Mouse (Mus musculus) CH12.LX (cell line): ENCODE measurements around the gene Lypd6b. TPM values are rescaled to one million over a fixed set of nuclear protein-coding genes. Genes with fewer than 3 reads are reported as not detected.

ENCODE experiments used
- DNase-seq: peaks from one replicate; pipeline ENCODE4 v3.0.0-alpha.2; 2013; ENCODE audit errors: extremely low read depth
- H3K27ac ChIP-seq: 2 replicates; pipeline ENCODE4 v1.5.1; 2012; ENCODE audit warnings: low read depth, mild to moderate bottlenecking, control low read depth, moderate library complexity; ENCODE audit not compliant: insufficient read depth
- H3K27me3 ChIP-seq: replicated peaks from 2 replicates; pipeline ENCODE3; 2012; ENCODE audit warnings: inconsistent platforms
- H3K36me3 ChIP-seq, 2 experiments: replicated peaks in 1 of 2; 2 replicates each; pipeline versions ENCODE3 to v1.6.1; 2012; ENCODE audit warnings: inconsistent platforms in 1 of 2, low read length in 1 of 2, mild to moderate bottlenecking in 1 of 2, mixed read lengths in 1 of 2, moderate library complexity in 1 of 2; ENCODE audit not compliant: control insufficient read depth in 1 of 2, insufficient read depth in 1 of 2
- H3K4me1 ChIP-seq, 2 experiments: 2 replicates each; pipeline ENCODE4 v1.6.1; 2012; ENCODE audit warnings: inconsistent platforms in 1 of 2, moderate library complexity in 1 of 2; ENCODE audit not compliant: insufficient read depth in 2 of 2, control insufficient read depth in 1 of 2
- H3K4me2 ChIP-seq: 2 replicates; pipeline ENCODE4 v1.6.1; 2012; ENCODE audit warnings: low read depth, mild to moderate bottlenecking, control low read depth; ENCODE audit not compliant: poor library complexity, insufficient read depth, severe bottlenecking
- H3K4me3 ChIP-seq, 3 experiments: fragments of 150-350 bp in 1 of 3; sonication (generic) in 1 of 3; replicated peaks in 1 of 3; 2 replicates each; pipeline versions ENCODE3 to v1.5.1; 2011 to 2012; ENCODE audit warnings: low read depth in 2 of 3, low read length in 2 of 3, mild to moderate bottlenecking in 2 of 3, moderate library complexity in 2 of 3, control low read depth in 1 of 3, improper control_type of control experiment in 1 of 3, inconsistent platforms in 1 of 3, mixed read lengths in 1 of 3; ENCODE audit not compliant: poor library complexity in 1 of 3
- H3K79me2 ChIP-seq: replicated peaks from 2 replicates; pipeline ENCODE4 v1.6.1; 2012; ENCODE audit warnings: mild to moderate bottlenecking, moderate library complexity; ENCODE audit not compliant: control insufficient read depth, poor library complexity, insufficient read depth, severe bottlenecking; ENCODE audit errors: extremely low read depth
- H3K9ac ChIP-seq: 2 replicates; pipeline ENCODE4 v1.6.1; 2012; ENCODE audit warnings: low read depth, mild to moderate bottlenecking, control low read depth, moderate library complexity; ENCODE audit not compliant: insufficient read depth
- H3K9me3 ChIP-seq: replicated peaks from 2 replicates; pipeline ENCODE3; 2012; ENCODE audit warnings: low read length, inconsistent platforms, mixed read lengths
- BHLHE40 ChIP-seq: IDR thresholded peaks from 2 replicates; pipeline ENCODE4 v1.6.1; 2011; ENCODE audit warnings: mild to moderate bottlenecking, low read depth, low read length, improper control_type of control experiment
- CHD1 ChIP-seq: IDR thresholded peaks from 2 replicates; pipeline ENCODE4 v1.6.1; 2012; ENCODE audit warnings: low read depth, low read length, improper control_type of control experiment, inconsistent platforms
- CHD2 ChIP-seq: IDR thresholded peaks from 2 replicates; pipeline ENCODE4 v1.6.1; 2011; ENCODE audit warnings: low read length, improper control_type of control experiment
- E2F4 ChIP-seq: IDR thresholded peaks from 2 replicates; pipeline ENCODE4 v1.6.1; 2011; ENCODE audit warnings: low read depth, low read length, improper control_type of control experiment; ENCODE audit not compliant: insufficient replicate concordance
- ELF1 ChIP-seq: IDR thresholded peaks from 2 replicates; pipeline ENCODE4 v1.6.1; 2014; ENCODE audit warnings: low read depth, mild to moderate bottlenecking, inconsistent platforms, low read length, improper control_type of control experiment
- GABPA ChIP-seq: IDR thresholded peaks from 2 replicates; pipeline ENCODE4 v1.6.1; 2012; ENCODE audit warnings: low read depth, low read length, improper control_type of control experiment, inconsistent platforms; ENCODE audit not compliant: insufficient replicate concordance
- IRF4 ChIP-seq: IDR thresholded peaks from 2 replicates; pipeline ENCODE4 v1.6.1; 2014; ENCODE audit warnings: low read depth, mild to moderate bottlenecking, inconsistent platforms, low read length, improper control_type of control experiment
- JUN ChIP-seq: IDR thresholded peaks from 2 replicates; pipeline ENCODE4 v1.6.1; 2011; ENCODE audit warnings: low read depth, mild to moderate bottlenecking, low read length, improper control_type of control experiment, moderate library complexity; ENCODE audit not compliant: insufficient read depth
- JUND ChIP-seq: conservative IDR thresholded peaks from 2 replicates; pipeline ENCODE4 v1.6.1; 2011; ENCODE audit warnings: low read depth, low read length, improper control_type of control experiment
- KAT2A ChIP-seq: IDR thresholded peaks from 2 replicates; pipeline ENCODE4 v1.6.1; 2012; ENCODE audit warnings: low read length, improper control_type of control experiment, inconsistent platforms; ENCODE audit not compliant: insufficient replicate concordance
- MAFK ChIP-seq: IDR thresholded peaks from 2 replicates; pipeline ENCODE4 v1.6.1; 2011; ENCODE audit warnings: low read length, improper control_type of control experiment; ENCODE audit not compliant: insufficient replicate concordance
- MAX ChIP-seq: IDR thresholded peaks from 2 replicates; pipeline ENCODE4 v1.6.1; 2011; ENCODE audit warnings: low read length, improper control_type of control experiment
- MAZ ChIP-seq: IDR thresholded peaks from 2 replicates; pipeline ENCODE4 v1.6.1; 2012; ENCODE audit warnings: low read depth, mild to moderate bottlenecking, inconsistent platforms, low read length, improper control_type of control experiment, moderate library complexity
- MEF2A ChIP-seq: IDR thresholded peaks from 2 replicates; pipeline ENCODE4 v1.6.1; 2014; ENCODE audit warnings: low read depth, mild to moderate bottlenecking, inconsistent platforms, low read length, improper control_type of control experiment, borderline replicate concordance
- NELFE ChIP-seq: IDR thresholded peaks from 2 replicates; pipeline ENCODE4 v1.6.1; 2011; ENCODE audit warnings: low read depth, low read length, improper control_type of control experiment
- NRF1 ChIP-seq: IDR thresholded peaks from 2 replicates; pipeline ENCODE4 v1.6.1; 2014; ENCODE audit warnings: low read depth, mild to moderate bottlenecking, inconsistent platforms, low read length, improper control_type of control experiment, moderate library complexity
- POLR2A ChIP-seq: IDR thresholded peaks from 2 replicates; pipeline ENCODE4 v1.6.1; 2011; ENCODE audit warnings: low read depth, mild to moderate bottlenecking, improper control_type of control experiment, low read length
- POLR2AphosphoS2 ChIP-seq: IDR thresholded peaks from 2 replicates; pipeline ENCODE4 v1.6.1; 2011; ENCODE audit warnings: low read depth, low read length, improper control_type of control experiment
- RAD21 ChIP-seq: IDR thresholded peaks from 2 replicates; pipeline ENCODE4 v1.6.1; 2011; ENCODE audit warnings: low read depth, mild to moderate bottlenecking, low read length, improper control_type of control experiment, moderate library complexity
- RCOR1 ChIP-seq: conservative IDR thresholded peaks from 2 replicates; pipeline ENCODE4 v1.6.1; 2012; ENCODE audit warnings: low read depth, mild to moderate bottlenecking, inconsistent platforms, low read length, improper control_type of control experiment
- SMC3 ChIP-seq: IDR thresholded peaks from 2 replicates; pipeline ENCODE4 v1.6.1; 2011; ENCODE audit warnings: low read depth, low read length, improper control_type of control experiment
- TBP ChIP-seq: conservative IDR thresholded peaks from 2 replicates; pipeline ENCODE4 v1.6.1; 2011; ENCODE audit warnings: low read depth, low read length, improper control_type of control experiment
- TCF12 ChIP-seq: IDR thresholded peaks from 2 replicates; pipeline ENCODE4 v1.6.1; 2014; ENCODE audit warnings: low read depth, mild to moderate bottlenecking, inconsistent platforms, low read length, improper control_type of control experiment
- UBTF ChIP-seq: IDR thresholded peaks from 2 replicates; pipeline ENCODE4 v1.6.1; 2012; ENCODE audit warnings: low read depth, mild to moderate bottlenecking, inconsistent platforms, low read length, improper control_type of control experiment, moderate library complexity
- USF2 ChIP-seq: conservative IDR thresholded peaks from 2 replicates; pipeline ENCODE4 v1.6.1; 2011; ENCODE audit warnings: low read depth, low read length, improper control_type of control experiment
- ZC3H11A ChIP-seq: IDR thresholded peaks from 2 replicates; pipeline ENCODE4 v1.6.1; 2012; ENCODE audit warnings: low read depth, mild to moderate bottlenecking, inconsistent platforms, low read length, improper control_type of control experiment
- ZKSCAN1 ChIP-seq: IDR thresholded peaks from 2 replicates; pipeline ENCODE4 v1.6.1; 2012; ENCODE audit warnings: low read depth, inconsistent platforms, low read length, improper control_type of control experiment, borderline replicate concordance
- ZMIZ1 ChIP-seq: IDR thresholded peaks from 2 replicates; pipeline ENCODE4 v1.6.1; 2012; ENCODE audit warnings: low read depth, mild to moderate bottlenecking, inconsistent platforms, low read length, improper control_type of control experiment
- dilution Hi-C: fragments of 300-500 bp; cut with MboI; formaldehyde crosslinking; loops from 2 replicates; pipeline ENCODE4 v1.14.3; 2020; ENCODE audit warnings: low sequenced_read_pairs; ENCODE audit not compliant: extremely low pct_unique_long_range_greater_than_20kb, extremely low pct_ligation_motif_present
- in situ Hi-C: fragments of 300-500 bp; cut with MboI; formaldehyde crosslinking; loops from 3 replicates; pipeline ENCODE4 v1.14.3; 2019; ENCODE audit warnings: low sequenced_read_pairs, low pct_ligation_motif_present, low pct_unique_long_range_greater_than_20kb, mixed read lengths
- polyA plus RNA-seq: library from polyadenylated mRNA; unstranded; fragments of >175 nt; gene quantifications from 2 replicates; pipeline ENCODE4 v1.2.1, GENCODE M21; 2012; ENCODE audit warnings: low read depth; ENCODE audit not compliant: insufficient read length
- total RNA-seq, 2 experiments: library from RNA; depleted of rRNA; stranded (reverse); fragments of 300-350 nt in 1 of 2; fragments of >200 nt in 1 of 2; gene quantifications; 2 replicates each; pipeline ENCODE4 v1.2.3; 2012 to 2014

Lypd6b gene
- total and polyA plus RNA-seq, 3 experiments, result 0.15 to 1.4 TPM; not detected in 1

- dilution Hi-C loops (no loop called here), in situ Hi-C loops (no loop called here)
- DNase-seq, result no peak
- no peak overlapping the region for H3K27ac ChIP-seq
- no peak overlapping the region for H3K9ac ChIP-seq
- H3K4me2 ChIP-seq, result no peak overlapping the region
- no peaks in the 10 kb centered on the region for H3K9me3 ChIP-seq
- no peaks in the 10 kb centered on the region for H3K4me1 ChIP-seq
- H3K36me3 ChIP-seq, result no peaks in the 10 kb centered on the region
- no peaks in the 10 kb centered on the region for H3K79me2 ChIP-seq
- TF ChIP-seq MAFK (no peak), E2F4 (no peak), KAT2A (no peak), SMC3 (no peak), MAX (no peak), BHLHE40 (no peak), GABPA (no peak), USF2 (no peak), JUND (no peak), MAZ (no peak), RAD21 (no peak), ZMIZ1 (no peak), POLR2AphosphoS2 (no peak), NELFE (no peak), JUN (no peak), UBTF (no peak), ZC3H11A (no peak), RCOR1 (no peak), CHD2 (no peak), IRF4 (no peak)
- H3K4me3 ChIP-seq, result no peak overlapping the region
- H3K27me3 ChIP-seq, result no peaks in the 10 kb centered on the region
Observed at GRCm38 (mm10) chr2:49815696-49816320, 28.3 kb downstream of the Lypd6b start.

DNA sequence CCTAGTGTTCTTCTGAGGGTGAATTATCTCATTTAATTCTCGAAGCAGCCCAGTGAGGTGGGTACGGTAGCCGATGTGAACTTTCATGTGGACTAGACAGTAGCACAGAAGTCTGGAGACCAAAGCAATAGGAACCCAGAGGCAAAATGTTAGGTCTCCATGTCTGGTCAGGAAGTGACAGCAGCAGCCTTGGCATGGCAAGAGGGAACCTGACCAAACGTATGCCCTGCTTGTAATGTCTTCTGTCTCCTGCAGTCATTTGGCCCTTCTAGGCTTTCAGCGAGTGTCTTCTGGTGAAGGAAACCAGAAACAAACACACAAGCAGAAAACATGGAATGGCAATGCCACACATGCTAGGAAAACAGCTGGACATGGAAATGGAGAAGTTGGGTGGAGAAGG lies 29.1 kb downstream of the Lypd6b start:
- DNase-seq, result no peak
- in situ Hi-C loops, result no loop called here
- Histone ChIP-seq H3K4me1 (no peaks in the 10 kb centered on the region), H3K36me3 (no peaks in the 10 kb centered on the region), H3K4me2 (no peak overlapping the region), H3K27me3 (no peaks in the 10 kb centered on the region), H3K4me3 (no peak overlapping the region), H3K27ac (no peak overlapping the region), H3K79me2 (no peaks in the 10 kb centered on the region), H3K9me3 (no peaks in the 10 kb centered on the region), H3K9ac (no peak overlapping the region)
- dilution Hi-C loops, result no loop called here
- no peak for TF ChIP-seq SMC3
- no peak for TF ChIP-seq NRF1
- no peak for TF ChIP-seq MEF2A
- no peak for TF ChIP-seq ELF1
- TF ChIP-seq TCF12, result no peak
- no peak for TF ChIP-seq CHD1
- TF ChIP-seq IRF4, result no peak
- no peak for TF ChIP-seq POLR2A
- TF ChIP-seq MAZ, result no peak
- TF ChIP-seq MAX, result no peak
- no peak for TF ChIP-seq UBTF
- TF ChIP-seq TBP, result no peak
- no peak for TF ChIP-seq ZKSCAN1
